Mouse (Mus musculus): ENCODE measurements around the gene Dusp2.

Dusp2 gene

GRCm38 (mm10) chr2:127322671-127323285 lies 13.2 kb upstream of the Dusp2 start:
- ATAC-seq (ENCODE audit: insufficient number of reproducible peaks, low FRiP score, low TSS enrichment) = no peak

- no peak for ATAC-seq (ENCODE audit: insufficient number of reproducible peaks, low FRiP score, low TSS enrichment)
These were observed 12.3 kb upstream of the Dusp2 start for GRCm38 (mm10) chr2:127323667-127324066.

DNA sequence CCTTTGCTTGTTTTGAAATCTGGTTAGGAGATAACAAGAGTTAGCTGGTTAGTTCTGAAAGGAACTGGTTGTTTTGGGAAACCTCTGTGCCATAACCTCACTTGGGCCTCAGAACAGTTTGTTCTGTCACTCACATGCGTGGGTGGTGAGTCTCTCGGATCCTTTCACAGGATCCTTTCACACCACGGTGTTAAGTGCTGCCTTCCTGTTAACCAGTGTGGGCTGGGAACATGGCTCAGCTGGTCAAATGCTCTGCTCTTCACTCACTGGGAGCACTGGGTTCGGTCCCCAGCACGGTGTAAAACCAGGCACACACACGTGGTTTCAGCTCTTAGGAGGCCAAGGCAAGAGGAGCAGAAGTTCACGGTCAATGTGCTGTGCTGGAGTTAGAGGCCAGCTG lies 11.5 kb upstream of the Dusp2 start:
- ATAC-seq (ENCODE audit: insufficient number of reproducible peaks, low FRiP score, low TSS enrichment) = no peak

DNA sequence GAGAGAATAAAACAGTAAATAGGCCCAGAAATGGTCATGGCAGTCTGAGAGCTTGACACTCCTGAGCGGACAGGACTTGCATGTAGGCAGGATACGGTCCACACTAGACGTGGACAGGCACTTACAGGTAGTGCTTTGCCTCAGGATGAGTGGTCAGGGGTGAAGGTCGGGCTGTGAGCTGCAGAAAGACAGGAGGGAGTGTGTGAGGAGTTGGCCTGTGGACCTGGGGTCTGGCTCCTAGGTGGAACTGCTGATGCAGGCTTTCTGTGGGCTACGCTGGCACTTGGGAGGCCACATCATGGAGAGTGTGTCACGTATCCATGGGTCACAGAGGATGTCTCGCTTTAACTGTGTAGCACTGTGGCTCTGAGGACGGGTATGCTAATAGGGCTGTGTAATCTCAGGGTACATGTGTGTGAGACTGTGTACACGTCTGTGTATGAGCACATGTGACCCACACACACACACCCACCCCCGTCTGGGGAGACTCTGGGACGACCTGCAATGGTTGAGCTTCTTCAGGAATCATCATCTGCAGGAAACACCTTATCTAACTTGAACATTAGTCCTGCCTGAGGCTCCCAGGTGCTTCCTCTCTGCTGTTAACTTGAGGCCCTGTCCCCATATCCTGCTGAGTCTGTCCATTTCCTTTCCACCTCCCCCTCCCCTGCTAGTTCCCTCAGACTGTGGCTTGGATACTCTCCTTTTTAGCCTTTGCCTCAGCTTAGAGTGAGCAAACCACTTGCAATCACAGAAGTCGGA lies 7.7 kb upstream of the Dusp2 start:
- ATAC-seq (ENCODE audit: insufficient number of reproducible peaks, low FRiP score, low TSS enrichment) = no peak

DNA sequence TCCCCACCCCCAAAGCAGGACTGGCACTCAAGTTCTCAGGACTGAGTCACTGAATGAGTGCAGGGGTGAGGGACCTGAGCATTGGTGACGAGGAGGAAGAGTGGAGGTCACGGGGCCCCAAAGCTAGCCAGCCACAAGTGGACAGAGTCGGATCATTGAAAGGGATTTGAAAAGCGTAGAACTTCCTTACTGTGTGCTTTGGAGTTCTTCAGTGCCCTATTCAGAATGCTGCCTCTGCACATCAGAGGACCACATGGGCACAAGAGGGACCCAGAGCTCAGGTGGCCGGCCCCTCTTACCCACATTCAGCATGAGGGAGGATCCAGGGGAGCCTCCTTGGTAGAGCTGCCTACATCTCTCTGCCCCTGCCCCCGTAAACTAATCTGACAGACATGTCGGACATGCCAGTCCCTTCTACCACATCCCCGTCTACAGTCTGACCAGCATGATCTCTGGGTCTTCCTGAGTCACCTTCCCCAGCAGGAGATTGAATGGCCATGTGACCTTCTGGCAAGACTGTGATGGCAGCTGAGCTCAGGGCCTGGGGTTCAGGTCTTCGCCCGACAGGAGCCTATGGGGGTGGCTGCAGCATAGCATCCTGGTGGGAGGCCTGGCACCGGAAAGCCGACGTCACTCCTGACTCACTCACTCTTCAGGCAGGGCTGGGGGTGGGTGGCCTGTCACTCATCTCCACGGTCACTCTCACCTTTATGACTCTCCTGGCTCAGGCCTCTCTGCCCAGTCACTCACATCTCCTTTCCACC lies 3.0 kb upstream of the Dusp2 start:
- no peak for ATAC-seq (ENCODE audit: insufficient number of reproducible peaks, low FRiP score, low TSS enrichment)

GRCm38 (mm10) chr2:127333945-127334603 lies 1.9 kb upstream of the Dusp2 start:
- no peak for ATAC-seq (ENCODE audit: insufficient number of reproducible peaks, low FRiP score, low TSS enrichment)

DNA sequence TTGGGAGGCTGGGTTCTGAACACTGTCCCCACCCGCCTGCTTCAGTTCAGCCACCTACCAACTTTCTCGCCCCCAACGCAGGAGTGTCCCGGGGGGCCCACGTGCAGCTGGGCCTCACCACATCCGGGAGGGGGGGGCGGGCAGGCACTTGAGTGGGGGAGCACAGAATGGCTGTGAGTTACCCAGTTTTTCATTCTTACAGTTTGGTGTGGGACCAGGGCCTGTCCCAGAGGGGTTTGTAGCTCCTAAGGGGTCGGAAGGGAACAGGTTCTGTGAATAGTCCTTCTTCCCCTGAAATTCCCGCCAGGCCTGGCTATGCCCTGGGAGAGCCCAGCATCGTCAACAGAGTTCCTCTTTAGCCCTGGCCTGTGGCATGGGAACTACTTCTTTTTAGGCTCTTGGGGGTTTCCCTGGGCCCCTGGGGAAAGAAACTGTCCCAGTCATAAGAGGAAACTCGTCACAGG lies 849 bp upstream of the Dusp2 start:
- ATAC-seq (ENCODE audit: insufficient number of reproducible peaks, low FRiP score, low TSS enrichment) = no peak

GRCm38 (mm10) chr2:127336497-127336832 lies 506 bp downstream of the Dusp2 start:
- peak; percentile 16; the same call in 1 of the 2 replicates for ATAC-seq (ENCODE audit: insufficient number of reproducible peaks, low FRiP score, low TSS enrichment)

DNA sequence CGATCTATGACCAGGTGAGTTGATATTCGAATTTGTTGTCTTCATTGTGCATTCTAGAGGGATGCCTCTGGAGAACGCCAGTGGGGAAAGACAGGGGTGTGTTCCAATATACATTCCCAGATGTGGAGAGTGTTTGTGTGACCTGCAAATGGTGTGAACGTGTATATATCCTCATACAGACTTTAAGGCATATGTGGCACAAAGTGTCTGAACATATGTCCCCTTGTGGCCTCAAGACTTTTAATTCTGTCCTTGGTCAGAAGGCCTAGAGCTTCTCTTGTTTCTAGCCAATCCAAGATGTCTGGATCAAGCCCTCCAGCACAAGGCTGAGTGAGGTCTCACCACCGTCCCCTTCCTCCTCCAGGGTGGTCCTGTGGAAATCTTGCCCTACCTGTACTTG lies 926 bp downstream of the Dusp2 start:
- no peak for ATAC-seq (ENCODE audit: insufficient number of reproducible peaks, low FRiP score, low TSS enrichment)

DNA sequence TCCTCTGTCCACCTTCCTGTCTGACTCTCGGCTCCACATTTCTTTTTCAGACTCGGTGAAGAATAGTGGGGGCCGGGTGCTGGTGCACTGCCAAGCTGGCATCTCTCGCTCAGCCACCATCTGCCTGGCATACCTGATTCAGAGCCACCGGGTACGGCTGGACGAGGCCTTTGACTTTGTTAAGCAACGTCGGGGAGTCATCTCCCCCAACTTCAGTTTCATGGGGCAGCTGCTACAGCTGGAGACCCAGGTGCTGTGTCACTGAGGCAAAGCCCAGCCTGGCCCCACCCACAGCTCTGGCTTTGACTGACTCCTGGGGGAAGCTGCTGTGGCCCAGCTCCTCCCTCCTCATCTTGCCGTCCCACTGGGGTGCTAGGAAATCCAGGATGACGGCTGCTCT lies 1.6 kb downstream of the Dusp2 start:
- no peak for ATAC-seq (ENCODE audit: insufficient number of reproducible peaks, low FRiP score, low TSS enrichment)

DNA sequence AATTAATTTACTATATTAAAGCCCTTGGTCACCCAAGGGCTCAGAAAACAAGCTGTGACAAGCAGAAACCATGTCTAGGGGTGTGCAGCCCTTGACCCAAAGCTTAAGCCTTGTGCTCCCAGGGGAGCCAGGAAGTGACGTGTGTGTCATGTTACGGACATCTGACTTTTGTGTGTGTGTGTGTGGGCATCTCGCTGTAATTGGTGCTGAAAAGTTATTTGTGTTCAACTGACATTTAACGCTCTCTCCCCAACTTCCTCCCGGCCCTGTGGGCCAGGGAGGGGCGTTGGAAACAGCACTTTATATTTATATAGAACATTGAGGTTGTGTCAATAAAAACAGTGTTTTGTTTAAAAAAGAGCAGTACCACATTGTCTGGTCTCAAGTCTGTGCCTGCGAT lies 2.1 kb downstream of the Dusp2 start:
- ATAC-seq (ENCODE audit: insufficient number of reproducible peaks, low FRiP score, low TSS enrichment) = no peak

- no peak for ATAC-seq (ENCODE audit: insufficient number of reproducible peaks, low FRiP score, low TSS enrichment)
These were observed 2.5 kb downstream of the Dusp2 start, which contains the start of gene Astl for GRCm38 (mm10) chr2:127338416-127338815. Gene Astl (plus strand): TSS chr2:127338639.

DNA sequence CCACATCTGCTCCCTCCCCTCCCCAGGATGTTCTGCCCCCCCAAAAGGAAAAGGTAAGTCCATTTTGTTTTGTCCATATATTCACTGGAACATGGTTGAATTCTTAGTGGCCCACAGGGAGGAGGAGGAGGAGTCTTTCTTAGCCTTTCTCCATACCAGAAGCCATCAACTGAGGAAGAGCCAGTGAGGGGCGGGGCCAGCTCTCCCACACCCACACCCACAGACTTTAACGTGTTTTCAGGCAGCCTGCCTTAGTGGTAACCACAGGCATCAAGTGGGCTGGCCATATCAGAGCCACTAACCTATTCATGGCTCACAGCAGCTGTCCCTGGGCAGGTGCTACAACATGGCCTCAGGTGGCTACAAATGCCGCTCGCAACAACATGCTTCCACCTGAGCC lies 2.9 kb downstream of the Dusp2 start:
- ATAC-seq (ENCODE audit: insufficient number of reproducible peaks, low FRiP score, low TSS enrichment) = no peak

- no peak for ATAC-seq (ENCODE audit: insufficient number of reproducible peaks, low FRiP score, low TSS enrichment)
These were observed 3.3 kb downstream of the Dusp2 start for GRCm38 (mm10) chr2:127339262-127339661.

DNA sequence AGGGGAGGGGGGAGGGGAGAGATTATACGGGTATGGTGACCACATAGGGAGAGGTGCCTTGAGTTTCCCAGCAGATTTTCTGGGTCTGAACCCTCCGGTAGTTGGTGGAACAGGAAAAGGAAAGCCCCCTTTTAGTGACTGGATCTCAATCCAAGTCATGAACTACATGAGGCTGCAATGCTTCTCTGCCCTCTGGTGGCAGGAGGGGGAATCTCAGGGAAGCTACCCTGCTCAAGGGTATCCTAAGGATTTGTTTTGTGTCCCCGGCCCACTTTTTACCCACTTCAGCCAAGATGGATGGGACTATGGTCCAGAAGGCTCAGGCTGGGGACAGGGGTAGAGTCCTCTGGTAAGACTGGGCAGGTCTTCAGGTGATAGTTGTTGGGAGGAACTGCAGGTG lies 5.2 kb downstream of the Dusp2 start:
- no peak for ATAC-seq (ENCODE audit: insufficient number of reproducible peaks, low FRiP score, low TSS enrichment)

- ATAC-seq (ENCODE audit: insufficient number of reproducible peaks, low FRiP score, low TSS enrichment) = no peak
These were observed 10.4 kb downstream of the Dusp2 start for GRCm38 (mm10) chr2:127346334-127346733.

DNA sequence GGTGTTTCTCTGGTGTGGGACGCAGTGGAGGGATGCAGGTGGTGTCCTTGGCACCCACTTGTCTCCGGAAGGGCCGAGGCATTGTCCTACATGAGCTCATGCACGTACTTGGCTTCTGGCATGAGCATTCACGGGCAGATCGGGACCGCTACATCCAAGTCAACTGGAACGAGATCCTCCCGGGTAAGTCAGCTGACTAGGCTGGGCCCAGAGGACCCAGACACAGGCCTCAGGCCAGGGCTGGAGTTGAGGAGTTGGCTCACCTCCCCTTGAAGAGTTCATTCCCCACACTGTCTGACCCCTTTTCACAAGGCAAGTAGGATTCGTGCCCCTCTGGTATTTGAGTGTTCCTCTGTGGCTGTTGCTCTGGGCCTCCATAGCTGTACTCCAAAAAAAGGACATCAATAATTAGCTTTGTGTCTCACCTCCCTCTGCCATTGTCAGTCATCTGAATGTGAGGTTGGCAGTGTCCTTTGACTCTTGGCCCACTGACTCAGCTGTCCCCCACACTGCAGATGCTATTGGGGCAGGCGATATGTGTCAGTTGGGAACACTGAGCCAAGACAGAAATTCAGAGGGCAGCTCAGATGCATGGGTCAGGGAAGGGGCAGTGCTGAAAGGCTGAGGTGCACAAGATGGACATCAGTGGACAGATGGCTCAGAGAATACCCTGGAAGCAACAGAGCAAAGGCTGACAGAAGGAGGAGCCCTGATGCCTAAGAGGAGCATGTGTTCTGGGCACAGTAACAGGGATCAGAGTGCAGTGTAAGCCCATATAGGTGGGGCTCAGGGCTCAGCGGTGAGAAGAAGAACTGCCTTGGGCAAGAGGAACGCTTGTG lies 11.4 kb downstream of the Dusp2 start:
- ATAC-seq (ENCODE audit: insufficient number of reproducible peaks, low FRiP score, low TSS enrichment) = no peak

DNA sequence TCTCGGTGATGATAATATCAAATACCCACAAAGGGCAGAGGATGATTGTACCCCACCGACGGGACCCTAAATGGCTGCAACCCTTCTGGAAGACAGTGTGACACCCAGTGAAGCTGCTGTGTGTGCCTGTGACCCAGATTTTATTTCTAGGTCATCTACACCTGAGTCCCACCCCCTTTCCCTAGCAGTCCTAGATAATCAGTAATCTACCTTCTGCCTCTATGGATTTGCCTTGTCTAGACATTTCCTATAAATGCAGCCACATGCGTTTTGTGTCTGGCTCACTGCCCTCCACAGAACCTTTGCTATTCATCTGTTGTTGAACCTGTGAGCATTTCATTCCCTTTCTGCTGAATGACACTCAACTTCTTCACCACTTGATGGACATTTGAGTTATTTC lies 17.9 kb downstream of the Dusp2 start:
- no peak for ATAC-seq (ENCODE audit: insufficient number of reproducible peaks, low FRiP score, low TSS enrichment)

DNA sequence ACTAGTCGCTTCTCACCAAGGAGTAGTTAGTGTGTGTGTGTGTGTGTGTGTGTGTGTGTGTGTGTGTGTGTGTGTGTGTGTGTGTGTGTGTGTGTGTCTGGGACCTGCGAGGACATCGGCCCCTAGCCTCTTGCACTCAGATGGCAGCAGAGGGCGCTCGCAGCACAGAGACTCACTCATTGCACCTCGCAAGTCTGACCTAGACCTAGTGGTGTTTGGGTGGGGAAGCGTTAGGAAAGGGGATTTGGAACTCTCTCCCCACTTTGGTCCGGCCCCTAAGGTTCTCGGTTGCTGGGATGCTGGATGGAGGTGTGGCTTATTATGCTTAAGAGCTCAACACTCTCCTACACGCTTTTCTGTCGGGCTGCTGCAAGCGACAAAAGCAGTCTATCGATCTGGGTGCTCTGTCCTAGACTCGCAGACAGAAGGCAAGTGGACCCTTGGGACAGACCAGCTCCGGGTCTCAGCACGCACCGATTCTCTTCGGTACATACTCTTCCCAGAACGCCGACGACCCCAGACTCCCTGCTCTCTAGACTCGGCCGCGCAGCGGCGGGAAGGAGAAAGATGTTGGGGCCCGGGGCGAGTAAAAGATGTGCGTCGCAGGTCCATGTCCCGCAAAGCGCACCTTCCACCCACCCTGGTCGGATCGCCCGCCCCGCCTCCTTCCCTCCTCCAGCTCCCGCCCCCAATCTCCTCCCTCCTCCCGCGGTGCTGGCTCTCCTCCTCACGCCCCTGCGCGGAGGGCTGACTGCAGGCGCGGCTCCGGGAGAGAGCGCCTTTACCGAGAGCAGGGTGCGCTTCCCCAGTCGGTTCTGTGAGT lies 26.7 kb downstream of the Dusp2 start, which contains the start of gene Adra2b:
Adra2b (plus strand) TSS at position 750 of the 823 bp plus-strand sequence.
- ATAC-seq (ENCODE audit: insufficient number of reproducible peaks, low FRiP score, low TSS enrichment) = peak; percentile 72
